Mouse (Mus musculus) 3134 (cell line): ENCODE results near the gene Mcu.

Experiments
- DNase-seq: peaks from one replicate; pipeline ENCODE4 v3.0.0-alpha.2; 2011; ENCODE audit warnings: low spot score; ENCODE audit not compliant: insufficient read length; ENCODE audit errors: extremely low read depth

The Mcu gene

GRCm38 (mm10) chr10:59501761-59502160, 114.7 kb downstream of the Mcu start:
- DNase-seq = no peak

- no peak for DNase-seq
Measured at GRCm38 (mm10) chr10:59500225-59500624, 116.3 kb downstream of the Mcu start.

- DNase-seq = no peak
Measured at GRCm38 (mm10) chr10:59497019-59497418, 119.5 kb downstream of the Mcu start.

GRCm38 (mm10) chr10:59494917-59495316, 121.6 kb downstream of the Mcu start:
- DNase-seq = no peak

GRCm38 (mm10) chr10:59494044-59494443, 122.4 kb downstream of the Mcu start:
- DNase-seq = no peak

GRCm38 (mm10) chr10:59490920-59491319, 125.6 kb downstream of the Mcu start:
- DNase-seq = no peak

GRCm38 (mm10) chr10:59489411-59489810, 127.1 kb downstream of the Mcu start:
- no peak for DNase-seq

GRCm38 (mm10) chr10:59487351-59487750, 129.1 kb downstream of the Mcu start:
- no peak for DNase-seq

GRCm38 (mm10) chr10:59484318-59484717, 132.2 kb downstream of the Mcu start:
- no peak for DNase-seq

- DNase-seq = no peak
Measured at GRCm38 (mm10) chr10:59481381-59481780, 135.1 kb downstream of the Mcu start.

GRCm38 (mm10) chr10:59470451-59470850, 146.0 kb downstream of the Mcu start:
- DNase-seq = no peak

GRCm38 (mm10) chr10:59467297-59467696, 149.2 kb downstream of the Mcu start:
- DNase-seq = no peak

- DNase-seq = no peak
Measured at GRCm38 (mm10) chr10:59466626-59467025, 149.9 kb downstream of the Mcu start.

- no peak for DNase-seq
Measured at GRCm38 (mm10) chr10:59465546-59465945, 150.9 kb downstream of the Mcu start.

- no peak for DNase-seq
Measured at GRCm38 (mm10) chr10:59462307-59462706, 154.2 kb downstream of the Mcu start.

GRCm38 (mm10) chr10:59459767-59460166, 156.7 kb downstream of the Mcu start:
- DNase-seq = no peak

GRCm38 (mm10) chr10:59454631-59455030, 161.9 kb downstream of the Mcu start:
- DNase-seq = no peak

- DNase-seq = peak; percentile 43
Measured at GRCm38 (mm10) chr10:59451839-59452238, 164.7 kb downstream of the Mcu start.

GRCm38 (mm10) chr10:59447546-59447945, 168.9 kb downstream of the Mcu start:
- no peak for DNase-seq

GRCm38 (mm10) chr10:59446911-59447437, 169.5 kb downstream of the Mcu start:
- no peak for DNase-seq

- DNase-seq = no peak
Measured at GRCm38 (mm10) chr10:59444635-59445034, 171.9 kb downstream of the Mcu start.

- DNase-seq = no peak
Measured at GRCm38 (mm10) chr10:59444106-59444505, 172.4 kb downstream of the Mcu start.

- DNase-seq = no peak
Measured at GRCm38 (mm10) chr10:59443212-59443611, 173.3 kb downstream of the Mcu start.
